Mouse (Mus musculus) liver, adult 2 months (tissue): ENCODE measurements around the gene Cd82.

Experiments used
- CTCF ChIP-seq: fragments of 200-500 bp; IDR thresholded peaks from 2 replicates; pipeline ENCODE4 v1.5.1; 2011; ENCODE audit warnings: low read depth, low read length, control low read depth
- POLR2A ChIP-seq: fragments of 200-500 bp; IDR thresholded peaks from 2 replicates; pipeline ENCODE4 v1.6.1; 2011; ENCODE audit warnings: low read length, control low read depth; ENCODE audit not compliant: insufficient read depth; ENCODE audit errors: extremely low read depth

GRCm38 (mm10) chr2:93412101-93412500, 50.8 kb downstream of the Cd82 start:
- TF ChIP-seq CTCF (no peak), POLR2A (no peak)
